Mouse (Mus musculus): ENCODE results near the gene Actrt2. TPM values are rescaled to one million over a fixed set of nuclear protein-coding genes. Genes with fewer than 3 reads are reported as not detected.

Actrt2 gene
- polyA plus RNA-seq, 1 experiment, result 0.13 TPM

DNA sequence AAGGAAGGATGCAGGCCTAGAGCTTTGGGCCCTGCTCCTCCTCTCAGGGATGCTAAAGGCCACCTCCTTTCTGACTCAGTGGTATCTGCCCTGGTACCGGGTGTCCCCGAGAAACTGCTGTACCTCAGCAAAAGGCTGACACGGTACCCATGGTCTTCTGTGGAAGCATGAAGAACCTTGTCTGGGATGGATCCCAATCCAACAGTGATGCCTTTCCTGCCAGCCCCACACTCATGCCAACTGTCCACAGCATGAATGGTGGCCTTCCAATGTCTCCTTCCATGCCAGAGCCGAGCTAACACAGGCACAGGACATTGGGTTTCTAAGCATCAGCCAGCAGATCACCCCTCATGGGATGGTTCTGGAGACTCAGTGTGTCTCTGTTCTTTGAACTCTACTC lies 45.1 kb downstream of the Actrt2 start:
- Histone ChIP-seq H3K36me3 (ENCODE audit: control insufficient read depth, insufficient read depth, low read length) (no peaks in the 10 kb centered on the region), H3K27ac (ENCODE audit: control insufficient read depth, insufficient read depth, low read length) (no peak overlapping the region), H3K27me3 (ENCODE audit: control insufficient read depth, insufficient read depth, low read length) (no peaks in the 10 kb centered on the region), H3K4me1 (replicated peaks; ENCODE audit: control insufficient read depth, insufficient read depth, low read length) (no peaks in the 10 kb centered on the region), H3K4me3 (ENCODE audit: control insufficient read depth, insufficient read depth, low read length) (no peak overlapping the region)
- DNase-seq, result no peak
- TF ChIP-seq CTCF (IDR thresholded peaks at IDR 0.05; ENCODE audit: borderline replicate concordance, control insufficient read depth, extremely low read depth, insufficient read depth, low read length, poor library complexity), result no peak
- TF ChIP-seq POLR2A (IDR thresholded peaks at IDR 0.05; ENCODE audit: control insufficient read depth, extremely low read depth, insufficient read depth, low read length, poor library complexity), result no peak
- WGBS, result 98% methylated on average over 4 of the region's 4 CpGs

Other genes starting within 250 kb of the Actrt2 start
- gene Prdm16, start 31.0 kb downstream of the Actrt2 start, polyA plus RNA-seq (2012; rRNA removed), result 4.5 and 7.7 TPM in 2 replicates
- 0.18 and 0.38 TPM in 2 replicates for gene Ttc34, start 169.6 kb upstream of the Actrt2 start, polyA plus RNA-seq (2012; rRNA removed)
- 0.23 TPM in 2 replicates for gene Mmel1, start 201.7 kb upstream of the Actrt2 start, polyA plus RNA-seq (2012; rRNA removed)
- gene Fam213b, start 231.3 kb upstream of the Actrt2 start, polyA plus RNA-seq (2012; rRNA removed), result 77.1 and 105 TPM in 2 replicates

Data from thymus, adult 2 months (tissue).